In the genomic region with DNA sequence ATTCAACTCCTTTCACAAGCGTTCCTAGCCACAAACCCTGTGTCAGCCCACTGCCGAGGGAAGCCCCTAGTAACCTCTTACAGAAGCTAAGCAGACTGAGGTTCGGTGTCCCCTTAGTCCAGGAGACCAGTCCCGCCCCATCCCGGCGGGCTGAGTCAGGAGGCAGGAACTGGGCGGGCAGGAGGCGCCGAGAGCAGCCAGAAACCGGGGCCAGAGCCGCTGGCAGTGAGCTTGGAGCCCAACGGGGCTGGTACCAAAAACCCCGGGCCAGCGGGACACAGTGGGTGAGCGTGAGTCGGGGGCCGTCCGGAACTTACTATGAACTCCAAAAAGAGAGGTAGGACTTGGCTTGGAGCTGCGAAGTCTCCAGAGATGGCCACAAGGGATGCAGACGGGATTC, we compare ENCODE assay signal across 8 mouse cellular contexts. TPM values are rescaled to one million over a fixed set of nuclear protein-coding genes. Genes with fewer than 3 reads are reported as not detected.
A peak's percentile ranks its signal among the peaks of the same experiment; 100 is the strongest.
DNase-seq lines count a peak whose midpoint lies in the region; ATAC-seq and TF ChIP-seq lines count a peak whose summit lies in the region.

No protein-coding gene starts in this region.

- peaks cover 9% of the 10 kb centered on the region; the same call in 1 of the 2 replicates for H3K4me1 ChIP-seq in intestine, embryonic 14.5 days (replicated peaks; ENCODE audit: control insufficient read depth, insufficient read depth, low read length)
- peaks cover 21% of the 10 kb centered on the region for H3K4me1 ChIP-seq in liver, postnatal 0 days (ENCODE audit: insufficient read depth)
- peaks cover 42% of the 10 kb centered on the region for H3K4me1 ChIP-seq in olfactory bulb, adult 2 months (ENCODE audit: control insufficient read depth, insufficient read depth, low read length)

- no peak for TF ChIP-seq EP300 in liver, postnatal 0 days (IDR thresholded peaks at IDR 0.05; ENCODE audit: low read depth)

- ATAC-seq in intestine, embryonic 14.5 days (replicated peaks; ENCODE audit: low FRiP score, low TSS enrichment, low read depth), result no peak
- ATAC-seq in liver, postnatal 0 days, result no peak

- no peak overlapping the region for H3K9ac ChIP-seq in intestine, embryonic 14.5 days (ENCODE audit: low read length)
- peak overlapping the region; percentile 45 for H3K9ac ChIP-seq in liver, postnatal 0 days (replicated peaks)

- WGBS in intestine, embryonic 14.5 days, result 7% methylated on average over 20 of the region's 20 CpGs
- 6% methylated on average over 20 of the region's 20 CpGs for WGBS in liver, postnatal 0 days (ENCODE audit: insufficient replicate concordance)
- 13% methylated on average over 20 of the region's 20 CpGs for WGBS in olfactory bulb, adult 2 months

- peaks cover 12% of the 10 kb centered on the region for H3K27me3 ChIP-seq in intestine, embryonic 14.5 days (replicated peaks; ENCODE audit: control insufficient read depth, insufficient read depth, low read length)
- H3K27me3 ChIP-seq in liver, postnatal 0 days (ENCODE audit: insufficient read depth, low read length), result no peaks in the 10 kb centered on the region

- no peak for TF ChIP-seq CTCF in liver, postnatal 0 days (IDR thresholded peaks at IDR 0.05; ENCODE audit: low read depth)
- no peak for TF ChIP-seq CTCF in olfactory bulb, adult 2 months (IDR thresholded peaks at IDR 0.05; ENCODE audit: insufficient read depth, low read depth, low read length)

- no peak for TF ChIP-seq POLR2A in olfactory bulb, adult 2 months (IDR thresholded peaks at IDR 0.05; ENCODE audit: insufficient read depth, low read depth, low read length)

- H3K27ac ChIP-seq in intestine, embryonic 14.5 days (ENCODE audit: low read depth), result no peak overlapping the region
- H3K27ac ChIP-seq in liver, postnatal 0 days (ENCODE audit: low read depth), result 0 out of 2 replicates have a peak overlapping the region, but pooled peaks have one; percentile 29
- no peak overlapping the region for H3K27ac ChIP-seq in olfactory bulb, adult 2 months (ENCODE audit: insufficient read depth, low read depth, low read length)

- H3K4me2 ChIP-seq in intestine, embryonic 14.5 days (ENCODE audit: low read length), result peak overlapping the region; percentile 99
- peak overlapping the region; percentile 68 for H3K4me2 ChIP-seq in liver, postnatal 0 days (ENCODE audit: low read depth, low read length)

- intact Hi-C loops in gastrocnemius, postnatal 36 days (cut with DNase I), result no loop called here

- H3K4me3 ChIP-seq in intestine, embryonic 14.5 days (ENCODE audit: low read depth, low read length), result peak overlapping the region; percentile 7
- peak overlapping the region; percentile 40 for H3K4me3 ChIP-seq in liver, postnatal 0 days (ENCODE audit: low read depth, low read length)
- H3K4me3 ChIP-seq in olfactory bulb, adult 2 months (ENCODE audit: insufficient read depth, low read depth, low read length), result peak overlapping the region; percentile 16

- peaks cover 33% of the 10 kb centered on the region for H3K36me3 ChIP-seq in intestine, embryonic 14.5 days (ENCODE audit: control insufficient read depth, insufficient read depth, low read length)
- H3K36me3 ChIP-seq in liver, postnatal 0 days (replicated peaks; ENCODE audit: insufficient read depth, low read length), result peaks cover 33% of the 10 kb centered on the region

- no peaks in the 10 kb centered on the region for H3K9me3 ChIP-seq in intestine, embryonic 14.5 days (ENCODE audit: control insufficient read depth, low read length)
- H3K9me3 ChIP-seq in liver, postnatal 0 days (ENCODE audit: low read length), result no peaks in the 10 kb centered on the region

- DNase-seq in adrenal gland, adult (ENCODE audit: inconsistent age in 2 of 2, low spot score in 1 of 2), result peak; percentile 73 to 87
- DNase-seq in adrenal gland, adult 8-10 months, result no peak
- peak; percentile 53 to 71 for DNase-seq in cerebellum, postnatal 25 days
- peak; percentile 51 to 62 for DNase-seq in gastrocnemius, postnatal 36 days
- DNase-seq in intestine, embryonic 14.5 days (ENCODE audit: low spot score), result peak; percentile 71
- DNase-seq in liver, postnatal 0 days, result peak; percentile 49
- DNase-seq in left cerebral cortex, adult 18-20 months (ENCODE audit: low spot score in 2 of 2), result no peak

RNA-seq across cellular contexts. Expression of a gene that starts 8.0 kb away (rescaled TPM):
- total RNA-seq in adrenal gland, adult 8-10 months (2022), result 10 to 100 TPM; 28.1 to 47.9 (median 37.8) TPM
- total RNA-seq in gastrocnemius, postnatal 36 days (2021), result 10 to 100 TPM; 15.1 to 18.2 TPM
- polyA plus RNA-seq in intestine, embryonic 14.5 days (2014; fragmentation: Nextera tagmentation; extraction: Ambion mirVana), result 19.1 and 20.2 TPM in 2 replicates
- 6.2 and 6.8 TPM in 2 replicates for polyA plus RNA-seq in liver, postnatal 0 days (2015; fragmentation: Nextera tagmentation; extraction: Ambion mirVana)
- not detected in 2 replicates for polyA plus RNA-seq in olfactory bulb, adult 2 months (2012; ENCODE audit: insufficient read depth, insufficient read length, low replicate concordance, missing spikeins)
- total RNA-seq in left cerebral cortex, adult 18-20 months (2021), result 10 to 100 TPM; 70.6 to 84.6 TPM

RNA-seq across cellular contexts. Expression of a gene that starts 23.3 kb away (rescaled TPM):
- 10 to 100 TPM; 61.2 to 79.1 (median 67.7) TPM for total RNA-seq in adrenal gland, adult 8-10 months (2022)
- total RNA-seq in gastrocnemius, postnatal 36 days (2021), result 10 to 100 TPM; 27.0 to 29.9 TPM
- 93.3 and 95.1 TPM in 2 replicates for polyA plus RNA-seq in intestine, embryonic 14.5 days (2014; fragmentation: Nextera tagmentation; extraction: Ambion mirVana)
- 41.1 and 42.2 TPM in 2 replicates for polyA plus RNA-seq in liver, postnatal 0 days (2015; fragmentation: Nextera tagmentation; extraction: Ambion mirVana)
- 898 TPM in 1 of 2 replicates, not detected in the other for polyA plus RNA-seq in olfactory bulb, adult 2 months (2012; ENCODE audit: insufficient read depth, insufficient read length, low replicate concordance, missing spikeins)
- 10 to 100 TPM; 68.0 to 68.4 TPM for total RNA-seq in left cerebral cortex, adult 18-20 months (2021)

RNA-seq across cellular contexts. Expression of a gene that starts 24.2 kb away (rescaled TPM):
- total RNA-seq in adrenal gland, adult 8-10 months (2022), result 10 to 100 TPM in 1 of 4 experiments, 1 to 10 TPM in 2, under 1 TPM in 1; 0.97 to 11.6 (median 4.2) TPM
- under 1 TPM in 1 of 2 experiments, not detected in 1; 0.56 TPM for total RNA-seq in gastrocnemius, postnatal 36 days (2021)
- polyA plus RNA-seq in intestine, embryonic 14.5 days (2014; fragmentation: Nextera tagmentation; extraction: Ambion mirVana), result 1.1 and 1.5 TPM in 2 replicates
- 0.17 TPM in 1 of 2 replicates, not detected in the other for polyA plus RNA-seq in liver, postnatal 0 days (2015; fragmentation: Nextera tagmentation; extraction: Ambion mirVana)
- not detected in 2 replicates for polyA plus RNA-seq in olfactory bulb, adult 2 months (2012; ENCODE audit: insufficient read depth, insufficient read length, low replicate concordance, missing spikeins)
- not detected for total RNA-seq in left cerebral cortex, adult 18-20 months (2021)

RNA-seq across cellular contexts. Expression of a gene that starts 47.2 kb away (rescaled TPM):
- 100 to 1,000 TPM; 113 to 135 (median 122) TPM for total RNA-seq in adrenal gland, adult 8-10 months (2022)
- total RNA-seq in gastrocnemius, postnatal 36 days (2021), result 10 to 100 TPM; 37.3 to 40.9 TPM
- 72.7 and 78.5 TPM in 2 replicates for polyA plus RNA-seq in intestine, embryonic 14.5 days (2014; fragmentation: Nextera tagmentation; extraction: Ambion mirVana)
- polyA plus RNA-seq in liver, postnatal 0 days (2015; fragmentation: Nextera tagmentation; extraction: Ambion mirVana), result 48.0 and 50.2 TPM in 2 replicates
- polyA plus RNA-seq in olfactory bulb, adult 2 months (2012; ENCODE audit: insufficient read depth, insufficient read length, low replicate concordance, missing spikeins), result not detected in 2 replicates
- 100 to 1,000 TPM; 306 to 326 TPM for total RNA-seq in left cerebral cortex, adult 18-20 months (2021)

Comparison
In these comparisons a context has a peak if more than half of its experiments do, and no peak if none do; other contexts are left out.
1. DNase-seq: peak in adrenal gland, adult (2 of 2), cerebellum, postnatal 25 days (2 of 2), gastrocnemius, postnatal 36 days (2 of 2), intestine, embryonic 14.5 days (single experiment) and liver, postnatal 0 days (single experiment); none in adrenal gland, adult 8-10 months (single experiment) and left cerebral cortex, adult 18-20 months (0 of 2).
2. Peak in every context shown above with its lines, with median percentiles within 50 percentile points of each other: H3K4me3 ChIP-seq.